In genomic region chr19:33786576-33787277, GRCm38 (mm10) we compare ENCODE assay signal across 25 mouse cellular contexts. TPM values are rescaled to one million over a fixed set of nuclear protein-coding genes. Genes with fewer than 3 reads are reported as not detected.
A peak's percentile ranks its signal among the peaks of the same experiment; 100 is the strongest.
DNase-seq lines count a peak whose midpoint lies in the region.
"Had no signal": no experiment of that assay in that cellular context is flagged by ENCODE, and none has a peak within 500 bp of the region (broad histone marks: within the 10 kb centered on the region; RNA-seq: fewer than 3 reads in every experiment).

No protein-coding gene starts in this region.

- peak; percentile 80 for DNase-seq in heart, adult 11 months
- DNase-seq in heart, postnatal 14 days, result no peak
- DNase-seq in right cerebral cortex, adult 18-20 months, result peak; percentile 45
- DNase-seq in right cerebral cortex, postnatal 14 days, result no peak
- peak; percentile 4 to 17 for DNase-seq in left cerebral cortex, postnatal 14 days (ENCODE audit: low spot score in 2 of 2)
- no peak for DNase-seq in retina, postnatal 1 day
- no peak for DNase-seq in T-cell, adult 2 months (ENCODE audit: low spot score)
- DNase-seq: adrenal gland, postnatal 25 days; cerebellum, adult 18-20 months; cerebellum, postnatal 10 days; forebrain, postnatal 0 days; gastrocnemius, adult 2 months; gastrocnemius, postnatal 36 days; heart, adult 2 months; kidney, adult 18-20 months; kidney, postnatal 36 days; thymus, adult 2 months; thymus, postnatal 36 days had no signal

- intact Hi-C loops in heart, postnatal 14 days (cut with DNase I), result no loop called here
- intact Hi-C loops in left cerebral cortex, postnatal 14 days (cut with DNase I), result no loop called here

RNA-seq across cellular contexts. Expression of gene Lipo1, which starts 0.5 kb away (rescaled TPM):
- total RNA-seq in heart, postnatal 14 days (2021), result not detected
- total RNA-seq in left cerebral cortex, postnatal 14 days (2021), result not detected
- total RNA-seq: adrenal gland, postnatal 25 days; common myeloid progenitor, adult 5-6 weeks; forebrain, postnatal 0 days; gastrocnemius, adult 2 months; gastrocnemius, postnatal 36 days; heart, adult 2 months; heart, postnatal 25 days; layer of hippocampus, adult 2 months; layer of hippocampus, postnatal 25 days; megakaryocyte progenitor cell, adult 5-6 weeks; MEL; neutrophil, adult 5-6 weeks had no signal

RNA-seq across cellular contexts. Expression of gene Lipo3, which starts 25.0 kb away (rescaled TPM):
- 1 to 10 TPM; 9.4 to 9.5 TPM for total RNA-seq in heart, postnatal 14 days (2021)
- total RNA-seq in left cerebral cortex, postnatal 14 days (2021), result 1 to 10 TPM; 5.1 to 5.5 TPM
- total RNA-seq: MEL had no signal

RNA-seq across cellular contexts. Expression of gene Lipo2, which starts 35.6 kb away (rescaled TPM):
- under 1 TPM; 0.10 to 0.24 TPM for total RNA-seq in heart, postnatal 14 days (2021)
- total RNA-seq in left cerebral cortex, postnatal 14 days (2021), result under 1 TPM in 1 of 2 experiments, not detected in 1; 0.23 TPM
- total RNA-seq: common myeloid progenitor, adult 5-6 weeks; gastrocnemius, postnatal 36 days; layer of hippocampus, adult 2 months; MEL; neutrophil, adult 5-6 weeks had no signal

Comparison
In these comparisons a context has a peak if more than half of its experiments do, and no peak if none do; other contexts are left out.
1. DNase-seq: peak in heart, adult 11 months (single experiment), right cerebral cortex, adult 18-20 months (single experiment) and left cerebral cortex, postnatal 14 days (2 of 2); none in heart, postnatal 14 days (0 of 2), right cerebral cortex, postnatal 14 days (single experiment), retina, postnatal 1 day (single experiment) and T-cell, adult 2 months (single experiment).